Mouse (Mus musculus) stomach, embryonic 16.5 days (tissue): ENCODE results near the gene Dip2a. TPM values are rescaled to one million over a fixed set of nuclear protein-coding genes. Genes with fewer than 3 reads are reported as not detected.

Source experiments
- ATAC-seq: fragments of 200-750 bp; cut with Nextera tagmentation; 2 replicates; pipeline ENCODE4 v1.8.0; 2017; ENCODE audit warnings: moderate number of reproducible peaks, moderate TSS enrichment; ENCODE audit not compliant: insufficient read depth, low FRiP score
- H3K27ac ChIP-seq: fragments of 300-500 bp; sonication (generic); 2 replicates; pipeline ENCODE4 v1.5.1; 2014; ENCODE audit warnings: low read length
- H3K27me3 ChIP-seq: fragments of 300-500 bp; sonication (generic); 2 replicates; pipeline ENCODE4 v1.6.1; 2014; ENCODE audit warnings: low read length, control low read depth, mixed read lengths; ENCODE audit not compliant: control insufficient read depth, insufficient read depth
- H3K36me3 ChIP-seq: fragments of 300-500 bp; sonication (generic); 2 replicates; pipeline ENCODE4 v1.6.1; 2014; ENCODE audit warnings: low read length; ENCODE audit not compliant: control insufficient read depth, insufficient read depth
- H3K4me1 ChIP-seq: fragments of 300-500 bp; sonication (generic); 2 replicates; pipeline ENCODE4 v1.6.1; 2014; ENCODE audit warnings: low read length, control low read depth, mixed read lengths; ENCODE audit not compliant: control insufficient read depth, insufficient read depth
- H3K4me2 ChIP-seq: fragments of 300-500 bp; sonication (generic); 2 replicates; pipeline ENCODE4 v1.6.1; 2014; ENCODE audit warnings: low read depth, low read length, mixed read lengths
- H3K4me3 ChIP-seq: fragments of 300-500 bp; sonication (generic); replicated peaks from 2 replicates; pipeline ENCODE4 v1.5.1; 2014; ENCODE audit warnings: mild to moderate bottlenecking, low read length
- H3K9ac ChIP-seq: fragments of 300-500 bp; sonication (generic); 2 replicates; pipeline ENCODE4 v1.6.1; 2014; ENCODE audit warnings: low read length
- H3K9me3 ChIP-seq: fragments of 300-500 bp; sonication (generic); replicated peaks from 2 replicates; pipeline ENCODE4 v1.6.1; 2016; ENCODE audit warnings: low read length, control low read depth; ENCODE audit not compliant: control insufficient read depth
- WGBS: fragments of 180-500 bp; shearing (Covaris S2); extraction: QIAGEN DNeasy Blood & Tissue Kit; methylation state at CpG from one replicate; pipeline ENCODE4 v1.1.7; 2014; 5-methylcytosine and 5-hydroxymethylcytosine counted together
- polyA plus RNA-seq: library from polyadenylated mRNA; unstranded; fragments of >200 nt; fragmentation: Nextera tagmentation; extraction: Ambion mirVana; gene quantifications from 2 replicates; pipeline ENCODE4 v1.2.1, GENCODE M21; 2015

Dip2a gene
- polyA plus RNA-seq, 1 experiment from 2014 or later, result 10.0 TPM

DNA sequence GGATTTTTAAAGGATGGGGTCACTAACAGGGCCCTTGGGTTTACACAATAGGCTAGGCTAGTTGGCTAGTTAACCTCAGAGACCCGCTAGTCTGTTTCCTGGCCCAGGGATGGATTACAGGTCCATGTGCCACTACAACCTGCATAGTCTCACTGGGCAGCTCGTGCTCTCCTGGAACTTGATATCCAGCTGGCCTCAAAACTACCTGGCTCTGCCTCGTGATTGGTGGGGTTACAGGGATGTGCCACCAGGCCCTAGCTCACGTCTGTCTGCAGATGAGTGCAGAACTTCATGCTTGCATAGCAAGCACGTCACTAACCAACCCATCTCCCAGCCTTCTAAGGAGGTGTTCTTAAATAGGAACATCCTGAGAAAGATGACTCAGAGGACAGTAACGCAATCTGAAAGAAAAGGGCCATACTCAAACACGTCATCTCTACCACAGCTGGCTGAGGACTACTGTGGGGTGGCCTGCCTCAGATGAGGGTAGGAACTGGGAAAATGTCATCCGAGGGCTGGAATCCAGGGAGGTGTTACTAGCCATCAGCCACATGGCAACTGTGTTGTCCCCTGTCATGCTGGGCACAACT is 12.3 kb upstream of the Dip2a start:
- Histone ChIP-seq H3K4me2 (no peak overlapping the region), H3K4me1 (no peaks in the 10 kb centered on the region), H3K27me3 (no peaks in the 10 kb centered on the region), H3K4me3 (no peak overlapping the region), H3K9me3 (no peaks in the 10 kb centered on the region), H3K9ac (no peak overlapping the region), H3K27ac (no peak overlapping the region), H3K36me3 (0 out of 2 replicates have a peak, but pooled peaks cover 8% of the 10 kb centered on the region)
- no peak for ATAC-seq
- WGBS, result 82% methylated on average over 8 of the region's 8 CpGs

DNA sequence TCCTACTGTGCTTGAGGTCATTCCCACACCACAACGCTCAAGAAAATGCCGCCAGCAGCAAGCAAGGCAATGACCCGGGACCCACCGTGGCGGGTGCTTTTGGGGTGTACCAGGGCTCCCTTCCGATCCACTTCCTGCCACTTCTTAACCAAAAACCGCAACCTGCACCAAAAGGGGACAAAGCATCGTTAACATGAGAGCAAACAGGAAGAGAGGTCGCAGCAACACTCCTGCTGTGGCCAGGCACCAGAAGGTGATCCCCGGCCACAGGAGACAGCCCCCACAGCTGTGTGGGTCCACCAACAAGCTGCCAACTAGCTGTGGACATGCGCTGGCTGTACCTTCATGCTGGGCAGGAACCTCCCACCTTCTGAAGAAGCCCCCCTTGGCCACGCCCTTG is 9.9 kb upstream of the Dip2a start:
- Histone ChIP-seq H3K9ac (no peak overlapping the region), H3K4me1 (no peaks in the 10 kb centered on the region), H3K36me3 (0 out of 2 replicates have a peak, but pooled peaks cover 13% of the 10 kb centered on the region), H3K27me3 (no peaks in the 10 kb centered on the region), H3K4me3 (no peak overlapping the region), H3K4me2 (no peak overlapping the region), H3K27ac (no peak overlapping the region), H3K9me3 (no peaks in the 10 kb centered on the region)
- no peak for ATAC-seq
- 90% methylated on average over 12 of the region's 12 CpGs for WGBS

DNA sequence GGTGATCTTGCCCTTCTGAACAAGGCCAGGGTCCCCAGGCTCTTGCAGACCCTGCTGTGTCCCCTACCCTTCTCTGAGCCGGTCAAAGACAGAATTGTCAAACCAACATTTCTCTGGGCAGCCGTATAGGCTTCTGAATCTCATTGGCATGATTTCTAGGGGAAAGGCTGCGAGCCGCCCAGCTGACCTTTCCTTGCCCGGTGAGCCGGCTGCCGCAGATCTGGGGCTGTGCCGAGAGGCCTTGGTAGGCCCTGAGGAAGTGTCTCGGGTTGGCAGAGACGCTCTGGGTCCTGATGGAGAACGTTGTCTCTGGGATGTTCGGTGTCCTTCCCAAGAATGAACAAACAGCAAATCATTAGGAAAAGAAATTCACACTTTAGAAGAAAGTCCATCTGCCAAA is 8.9 kb upstream of the Dip2a start:
- peaks cover 13% of the 10 kb centered on the region; the same call in 1 of the 2 replicates for H3K36me3 ChIP-seq
- H3K9ac ChIP-seq, result no peak overlapping the region
- H3K27ac ChIP-seq, result no peak overlapping the region
- H3K27me3 ChIP-seq, result no peaks in the 10 kb centered on the region
- no peaks in the 10 kb centered on the region for H3K9me3 ChIP-seq
- ATAC-seq, result no peak
- H3K4me2 ChIP-seq, result no peak overlapping the region
- 93% methylated on average over 12 of the region's 12 CpGs for WGBS
- no peaks in the 10 kb centered on the region for H3K4me1 ChIP-seq
- no peak overlapping the region for H3K4me3 ChIP-seq

DNA sequence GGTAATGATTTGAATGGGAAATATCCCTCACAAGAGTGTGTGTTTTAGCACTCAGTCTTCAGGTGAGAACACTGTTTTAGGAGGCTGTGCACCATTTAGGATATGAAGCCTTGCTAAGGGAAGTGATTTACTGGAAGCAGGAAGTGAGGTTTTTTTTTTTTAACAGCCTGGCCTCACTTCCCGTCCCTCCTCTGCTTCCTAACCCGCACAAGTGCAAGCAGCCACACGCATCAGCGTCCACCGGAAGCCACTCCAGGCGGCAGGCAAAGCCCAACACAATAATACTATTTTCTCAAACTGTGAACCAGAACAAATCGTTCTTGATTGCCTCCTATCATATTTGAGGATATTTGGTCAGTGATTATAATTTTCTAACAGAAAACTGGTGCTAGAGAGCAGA is 6.9 kb upstream of the Dip2a start:
- WGBS, result 74% methylated on average over 7 of the region's 7 CpGs
- no peaks in the 10 kb centered on the region for H3K27me3 ChIP-seq
- peaks cover 13% of the 10 kb centered on the region; the same call in 1 of the 2 replicates for H3K36me3 ChIP-seq
- H3K27ac ChIP-seq, result no peak overlapping the region
- no peak for ATAC-seq
- no peak overlapping the region for H3K4me2 ChIP-seq
- no peaks in the 10 kb centered on the region for H3K4me1 ChIP-seq
- no peak overlapping the region for H3K9ac ChIP-seq
- H3K9me3 ChIP-seq, result no peaks in the 10 kb centered on the region
- H3K4me3 ChIP-seq, result no peak overlapping the region

DNA sequence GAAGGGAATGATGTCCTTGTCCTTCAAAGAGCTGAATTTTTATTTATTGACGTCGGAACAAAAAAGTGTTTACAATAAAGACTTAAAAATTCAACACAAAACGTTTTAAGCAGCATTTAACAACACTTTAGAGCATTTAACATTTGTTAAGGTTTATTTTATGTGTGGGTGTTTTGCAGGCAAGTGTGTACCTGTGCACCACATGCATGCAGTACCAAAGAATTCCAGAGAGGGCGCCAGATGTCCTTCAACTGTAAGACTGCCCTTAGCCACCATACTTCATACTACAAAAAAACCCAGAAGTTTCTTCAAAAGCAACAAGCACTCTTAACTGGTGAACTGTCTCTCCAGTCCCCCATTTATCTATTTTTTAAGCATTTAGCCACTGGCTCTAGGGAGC is 1.5 kb upstream of the Dip2a start:
- Histone ChIP-seq H3K27me3 (no peaks in the 10 kb centered on the region), H3K36me3 (peaks cover 2% of the 10 kb centered on the region; the same call in 1 of the 2 replicates), H3K4me3 (peak overlapping the region; percentile 85), H3K9me3 (no peaks in the 10 kb centered on the region), H3K9ac (no peak overlapping the region), H3K27ac (peak overlapping the region; percentile 81), H3K4me2 (peak overlapping the region; percentile 97), H3K4me1 (peaks cover 17% of the 10 kb centered on the region)
- no peak for ATAC-seq
- 14% methylated on average over 4 of the region's 4 CpGs for WGBS

DNA sequence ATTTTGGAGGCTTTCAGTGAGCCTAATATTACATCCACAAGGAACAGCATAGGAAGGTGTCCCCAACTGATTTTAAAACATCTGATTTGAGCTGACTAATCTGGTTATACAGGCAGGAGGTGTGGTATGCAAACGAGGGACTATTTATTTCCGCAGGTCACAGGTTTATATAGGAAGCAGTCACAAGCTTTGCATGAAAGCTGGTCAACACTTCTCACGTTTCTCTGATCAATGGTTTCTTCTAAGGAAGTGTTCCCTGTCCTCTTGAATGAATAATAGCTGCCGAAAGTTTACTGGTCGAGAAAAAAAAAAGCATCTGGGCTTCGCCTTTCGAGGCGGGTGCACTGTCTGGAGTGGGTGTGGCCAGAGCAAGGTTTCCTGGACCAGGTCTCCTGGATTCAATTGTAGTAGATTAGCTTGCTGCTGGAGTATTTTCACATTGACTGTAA is 976 bp upstream of the Dip2a start:
- ATAC-seq, result no peak
- Histone ChIP-seq H3K9ac (peak overlapping the region; percentile 36; the same call in 1 of the 2 replicates), H3K27ac (peak overlapping the region; percentile 81), H3K36me3 (no peaks in the 10 kb centered on the region; the same call in 1 of the 2 replicates), H3K4me1 (peaks cover 17% of the 10 kb centered on the region), H3K4me3 (peak overlapping the region; percentile 85), H3K27me3 (no peaks in the 10 kb centered on the region), H3K4me2 (peak overlapping the region; percentile 97), H3K9me3 (no peaks in the 10 kb centered on the region)
- WGBS, result 5% methylated on average over 8 of the region's 8 CpGs

DNA sequence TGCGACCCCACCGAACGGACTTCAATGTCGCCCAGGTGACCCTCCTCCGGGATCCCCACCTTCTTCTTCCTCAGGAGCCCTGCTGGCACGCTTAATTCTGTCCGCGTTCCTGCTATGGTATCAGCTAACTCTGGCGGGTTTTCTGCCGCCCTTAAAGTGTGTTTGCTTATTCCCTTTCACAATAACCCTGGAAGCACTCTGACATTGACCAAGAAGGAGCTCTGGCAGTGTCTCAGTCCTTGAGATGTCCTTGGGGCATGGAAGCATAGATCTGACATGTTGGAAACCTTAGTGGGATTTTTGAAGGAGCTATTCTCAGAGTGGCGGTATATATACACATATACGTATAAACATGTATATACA is 430 bp upstream of the Dip2a start:
- no peaks in the 10 kb centered on the region; the same call in 1 of the 2 replicates for H3K36me3 ChIP-seq
- WGBS, result 2% methylated on average over 12 of the region's 12 CpGs
- peak overlapping the region; percentile 97 for H3K4me2 ChIP-seq
- H3K9ac ChIP-seq, result peak overlapping the region; percentile 93
- H3K4me1 ChIP-seq, result peaks cover 17% of the 10 kb centered on the region
- peak overlapping the region; percentile 81 for H3K27ac ChIP-seq
- no peaks in the 10 kb centered on the region for H3K27me3 ChIP-seq
- H3K9me3 ChIP-seq, result no peaks in the 10 kb centered on the region
- ATAC-seq, result peak; percentile 16; the same call in 1 of the 2 replicates
- peak overlapping the region; percentile 85 for H3K4me3 ChIP-seq

DNA sequence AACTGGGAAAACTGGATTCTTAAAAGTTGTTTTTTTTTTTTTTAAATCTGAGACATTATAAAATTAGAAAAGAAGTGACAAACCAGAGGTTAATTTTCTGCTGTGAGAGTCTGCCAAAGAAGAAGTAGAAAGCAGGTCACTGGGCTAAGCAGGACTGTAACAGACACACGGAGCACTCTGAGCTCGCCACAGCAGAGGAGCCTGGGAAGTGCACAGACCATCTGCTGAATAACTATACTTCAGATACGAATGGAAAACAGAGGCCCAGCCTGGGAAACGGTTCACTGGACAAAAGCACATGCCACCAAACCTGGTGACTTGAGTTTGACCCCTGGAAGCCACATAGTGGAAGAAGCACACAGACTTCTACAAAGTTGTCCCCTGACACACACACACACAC is 10.7 kb downstream of the Dip2a start:
- ATAC-seq, result no peak
- H3K9me3 ChIP-seq, result no peaks in the 10 kb centered on the region
- WGBS, result 40% methylated on average over 4 of the region's 4 CpGs
- no peaks in the 10 kb centered on the region for H3K36me3 ChIP-seq
- H3K27me3 ChIP-seq, result no peaks in the 10 kb centered on the region
- H3K27ac ChIP-seq, result no peak overlapping the region
- H3K4me2 ChIP-seq, result no peak overlapping the region
- H3K4me1 ChIP-seq, result no peaks in the 10 kb centered on the region
- no peak overlapping the region for H3K9ac ChIP-seq
- H3K4me3 ChIP-seq, result no peak overlapping the region

DNA sequence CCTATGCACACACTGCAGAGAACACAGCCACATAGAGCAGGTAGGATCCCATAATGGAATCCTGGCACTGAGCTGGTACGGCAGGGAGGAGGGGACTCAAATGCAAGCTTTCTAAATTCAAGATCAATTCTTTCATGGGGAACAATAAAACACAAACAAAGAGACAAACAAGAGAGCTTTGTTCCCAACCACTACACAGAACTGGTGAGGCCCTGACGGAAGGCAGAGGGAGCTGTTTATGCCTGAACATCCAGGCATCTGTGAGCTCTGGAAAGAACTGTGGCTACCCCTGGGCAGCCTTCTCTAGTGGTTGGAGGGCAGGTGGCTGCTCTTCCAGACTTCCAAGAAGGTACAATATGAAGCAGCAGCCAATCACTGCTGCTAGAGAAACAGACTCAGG is 13.1 kb downstream of the Dip2a start:
- no peak for ATAC-seq
- Histone ChIP-seq H3K4me1 (no peaks in the 10 kb centered on the region), H3K4me3 (no peak overlapping the region), H3K9me3 (no peaks in the 10 kb centered on the region), H3K9ac (no peak overlapping the region), H3K27ac (no peak overlapping the region), H3K27me3 (no peaks in the 10 kb centered on the region), H3K4me2 (no peak overlapping the region), H3K36me3 (no peaks in the 10 kb centered on the region)
- WGBS, result 82% methylated on average over 2 of the region's 2 CpGs
